Mouse (Mus musculus) stomach, postnatal 0 days (tissue): Measurements from ENCODE around the gene Msrb3. TPM values are rescaled to one million over a fixed set of nuclear protein-coding genes. Genes with fewer than 3 reads are reported as not detected.
"Not testable (repeated sequence)": the region's sequence is repeated elsewhere in the genome, so short reads cannot be mapped to it uniquely, and the experiment has no call there.

Source experiments
- ATAC-seq: fragments of 200-750 bp; cut with Nextera tagmentation; 2 replicates; pipeline ENCODE4 v1.8.0; 2017; ENCODE audit not compliant: low FRiP score, low TSS enrichment
- DNase-seq: peaks from one replicate; pipeline ENCODE4 v3.0.0-alpha.2; 2016; ENCODE audit warnings: low spot score
- H3K27ac ChIP-seq: fragments of 300-500 bp; sonication (generic); replicated peaks from 2 replicates; pipeline ENCODE4 v1.5.1; 2014; ENCODE audit warnings: mild to moderate bottlenecking, control low read depth
- H3K27me3 ChIP-seq: fragments of 300-500 bp; sonication (generic); 2 replicates; pipeline ENCODE4 v1.6.1; 2014; ENCODE audit warnings: low read length; ENCODE audit not compliant: control insufficient read depth, insufficient read depth
- H3K36me3 ChIP-seq: fragments of 300-500 bp; sonication (generic); 2 replicates; pipeline ENCODE4 v1.6.1; 2014; ENCODE audit warnings: low read length, mixed read lengths; ENCODE audit not compliant: control insufficient read depth, insufficient read depth
- H3K4me1 ChIP-seq: fragments of 300-500 bp; sonication (generic); replicated peaks from 2 replicates; pipeline ENCODE4 v1.6.1; 2014; ENCODE audit warnings: antibody characterized with exemption; ENCODE audit not compliant: control insufficient read depth, insufficient read depth
- H3K4me2 ChIP-seq: fragments of 300-500 bp; sonication (generic); replicated peaks from 2 replicates; pipeline ENCODE4 v1.6.1; 2014; ENCODE audit warnings: low read depth, mild to moderate bottlenecking, control low read depth, moderate library complexity
- H3K4me3 ChIP-seq: fragments of 300-500 bp; sonication (generic); 2 replicates; pipeline ENCODE4 v1.5.1; 2014; ENCODE audit warnings: low read depth, low read length, control low read depth
- H3K9ac ChIP-seq: fragments of 300-500 bp; sonication (generic); 2 replicates; pipeline ENCODE4 v1.6.1; 2014; ENCODE audit warnings: mild to moderate bottlenecking, low read length, control low read depth, mixed read lengths
- H3K9me3 ChIP-seq: fragments of 300-500 bp; sonication (generic); 2 replicates; pipeline ENCODE4 v1.6.1; 2016; ENCODE audit warnings: low read length; ENCODE audit not compliant: control insufficient read depth
- CTCF ChIP-seq: IDR thresholded peaks from 2 replicates; pipeline ENCODE4 v1.5.1; 2016; ENCODE audit warnings: antibody characterized with exemption, low read depth, mild to moderate bottlenecking, moderate library complexity
- EP300 ChIP-seq: optimal IDR thresholded peaks from 2 replicates; pipeline ENCODE3; 2016; ENCODE audit warnings: antibody characterized with exemption
- WGBS: fragments of 180-500 bp; shearing (Covaris S2); extraction: QIAGEN DNeasy Blood & Tissue Kit; methylation state at CpG from one replicate; pipeline ENCODE4 v1.1.7; 2014; 5-methylcytosine and 5-hydroxymethylcytosine counted together
- polyA plus RNA-seq: library from polyadenylated mRNA; unstranded; fragments of >200 nt; fragmentation: Nextera tagmentation; extraction: Ambion mirVana; gene quantifications from 2 replicates; pipeline ENCODE4 v1.2.1, GENCODE M21; 2015

Gene Msrb3
- polyA plus RNA-seq, 1 experiment from 2014 or later, result 23.2 TPM

GRCm38 (mm10) chr10:120759883-120760282 lies 139.0 kb downstream of the Msrb3 start:
- Histone ChIP-seq H3K9ac (no peak overlapping the region), H3K27ac (no peak overlapping the region), H3K4me3 (no peak overlapping the region), H3K4me1 (no peaks in the 10 kb centered on the region), H3K36me3 (no peaks in the 10 kb centered on the region), H3K27me3 (no peaks in the 10 kb centered on the region), H3K4me2 (no peak overlapping the region), H3K9me3 (no peaks in the 10 kb centered on the region)
- TF ChIP-seq CTCF, result no peak
- TF ChIP-seq EP300, result no peak
- ATAC-seq (no peak), DNase-seq (no peak)
- WGBS, result 78% methylated on average over 6 of the region's 6 CpGs

- H3K9me3 ChIP-seq, result no peaks in the 10 kb centered on the region
- TF ChIP-seq EP300 (no peak), CTCF (no peak)
- no peaks in the 10 kb centered on the region for H3K27me3 ChIP-seq
- 90% methylated on average over 5 of the region's 5 CpGs for WGBS
- no peak overlapping the region for H3K4me2 ChIP-seq
- H3K9ac ChIP-seq, result no peak overlapping the region
- H3K36me3 ChIP-seq, result no peaks in the 10 kb centered on the region
- DNase-seq (no peak), ATAC-seq (no peak)
- no peak overlapping the region for H3K4me3 ChIP-seq
- no peak overlapping the region for H3K27ac ChIP-seq
- no peaks in the 10 kb centered on the region for H3K4me1 ChIP-seq
Measured at GRCm38 (mm10) chr10:120752454-120752853, 146.4 kb downstream of the Msrb3 start.

GRCm38 (mm10) chr10:120751821-120752261 lies 147.1 kb downstream of the Msrb3 start:
- DNase-seq (no peak), ATAC-seq (no peak)
- 63% methylated on average over 11 of the region's 11 CpGs for WGBS
- Histone ChIP-seq H3K9me3 (no peaks in the 10 kb centered on the region), H3K27ac (no peak overlapping the region), H3K4me3 (no peak overlapping the region), H3K4me2 (no peak overlapping the region), H3K27me3 (no peaks in the 10 kb centered on the region), H3K36me3 (no peaks in the 10 kb centered on the region), H3K9ac (no peak overlapping the region), H3K4me1 (no peaks in the 10 kb centered on the region)
- TF ChIP-seq EP300 (no peak), CTCF (no peak)

GRCm38 (mm10) chr10:120751295-120751722 lies 147.6 kb downstream of the Msrb3 start:
- TF ChIP-seq EP300 (no peak), CTCF (no peak)
- Histone ChIP-seq H3K27ac (no peak overlapping the region), H3K4me3 (no peak overlapping the region), H3K36me3 (no peaks in the 10 kb centered on the region), H3K4me2 (no peak overlapping the region), H3K9ac (no peak overlapping the region), H3K4me1 (no peaks in the 10 kb centered on the region), H3K27me3 (no peaks in the 10 kb centered on the region), H3K9me3 (no peaks in the 10 kb centered on the region)
- WGBS, result 33% methylated on average over 11 of the region's 11 CpGs
- no peak for ATAC-seq
- no peak for DNase-seq

GRCm38 (mm10) chr10:120749556-120749955 lies 149.3 kb downstream of the Msrb3 start:
- H3K27me3 ChIP-seq, H3K9me3 ChIP-seq, H3K4me1 ChIP-seq, H3K4me3 ChIP-seq, H3K27ac ChIP-seq, ATAC-seq, H3K36me3 ChIP-seq, DNase-seq, H3K4me2 ChIP-seq, H3K9ac ChIP-seq: not testable (repeated sequence)
- WGBS, result 89% methylated on average over 5 of the region's 5 CpGs

GRCm38 (mm10) chr10:120748156-120748555 lies 150.7 kb downstream of the Msrb3 start:
- Histone ChIP-seq H3K4me3 (no peak overlapping the region), H3K9me3 (no peaks in the 10 kb centered on the region), H3K4me2 (no peak overlapping the region), H3K27ac (no peak overlapping the region), H3K4me1 (peaks cover 2% of the 10 kb centered on the region; the same call in 1 of the 2 replicates), H3K36me3 (no peaks in the 10 kb centered on the region), H3K27me3 (no peaks in the 10 kb centered on the region), H3K9ac (no peak overlapping the region)
- no peak for DNase-seq
- 81% methylated on average over 6 of the region's 6 CpGs for WGBS
- TF ChIP-seq EP300, result no peak
- no peak for TF ChIP-seq CTCF
- peak; percentile 18; the same call in 1 of the 2 replicates for ATAC-seq
